Mouse (Mus musculus) ES-Bruce4 (cell line): ENCODE measurements around the gene Tbc1d13.

ENCODE experiments used
- CTCF ChIP-seq: IDR thresholded peaks from one replicate; pipeline ENCODE4 v1.8.1; 2011; ENCODE audit warnings: low read depth, low read length
- EP300 ChIP-seq: IDR thresholded peaks from 2 replicates; pipeline ENCODE4 v1.6.1; 2011; ENCODE audit warnings: low read depth, low read length; ENCODE audit not compliant: insufficient read depth
- POLR2A ChIP-seq: IDR thresholded peaks from one replicate; pipeline ENCODE4 v1.8.1; 2011; ENCODE audit warnings: low read length; ENCODE audit not compliant: insufficient read depth

DNA sequence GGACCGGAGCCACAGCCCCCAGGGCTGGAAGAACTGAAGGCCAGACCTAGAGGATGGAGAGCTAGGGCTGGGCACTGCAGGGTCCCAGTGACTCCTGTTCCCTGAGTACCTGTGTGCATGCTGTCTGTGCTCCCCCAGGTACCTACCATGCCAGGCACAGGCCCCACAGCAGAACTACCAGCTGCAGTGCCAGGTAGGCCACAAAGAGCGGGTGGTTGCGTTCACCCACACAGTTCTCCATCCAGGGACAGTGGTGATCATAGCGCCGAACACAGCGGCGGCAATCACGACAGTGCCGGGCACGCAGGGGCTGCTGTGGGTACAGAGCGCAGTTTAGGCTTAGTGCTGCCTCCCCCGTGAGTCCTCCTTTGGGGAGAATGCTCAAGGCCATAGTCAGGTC lies 42.0 kb upstream of the Tbc1d13 start:
- TF ChIP-seq CTCF (no peak), POLR2A (no peak), EP300 (no peak)
